Mouse (Mus musculus) 3T3-L1 (cell line): Measurements from ENCODE around the gene Xpnpep1.

Experiments
- DNase-seq: peaks from one replicate; pipeline ENCODE4 v3.0.0-alpha.2; 2015; ENCODE audit warnings: low read depth, low spot score

Xpnpep1 gene

DNA sequence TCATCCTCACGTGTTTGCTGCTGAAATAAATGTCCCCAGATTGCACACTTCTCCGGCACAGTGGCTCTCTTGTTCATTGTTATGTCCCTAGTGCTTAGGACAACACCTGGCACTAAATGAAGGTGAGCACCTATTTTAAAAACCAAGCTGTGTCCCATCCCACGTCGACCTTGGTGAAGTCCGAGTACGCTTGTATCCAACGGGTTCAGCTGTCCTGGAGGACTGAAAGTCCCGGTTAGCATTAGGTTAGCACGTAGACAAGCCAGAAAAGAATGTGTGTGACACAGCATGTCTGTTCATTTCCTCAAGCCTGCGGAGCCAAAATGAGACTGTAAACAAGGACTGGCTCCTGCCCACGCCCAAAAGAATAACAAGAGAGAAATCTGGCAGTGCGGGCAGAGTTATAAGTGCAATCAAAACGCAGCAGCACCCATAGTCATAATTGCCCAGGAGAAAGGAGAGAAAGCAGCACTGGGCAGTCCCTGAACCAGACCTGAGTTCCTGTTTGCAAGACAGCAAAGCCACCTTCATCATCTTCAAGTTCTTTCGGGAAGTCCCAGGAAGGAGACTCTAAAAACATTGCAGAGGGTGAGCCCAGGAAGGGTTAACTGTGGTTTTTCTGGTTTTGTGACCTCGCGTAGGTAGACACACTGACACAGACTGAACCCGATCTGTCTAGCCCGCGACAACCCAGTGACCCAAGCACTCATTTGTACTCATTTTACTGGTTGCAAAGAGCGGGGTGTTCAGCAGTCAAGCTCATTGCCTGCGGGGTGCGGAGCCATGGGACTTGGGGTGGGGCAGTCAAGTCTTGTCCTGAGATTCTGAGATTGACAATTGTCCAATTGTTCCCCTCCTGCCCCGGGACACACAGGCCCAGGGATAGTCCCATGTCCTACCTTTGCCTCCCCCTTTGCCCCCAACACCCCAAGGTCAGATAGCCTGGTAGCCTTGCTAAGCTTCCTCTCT, at the start of gene Xpnpep1:
Xpnpep1 (minus strand) TSS at position 51 of the 969 bp plus-strand sequence.
- no peak for DNase-seq

GRCm38 (mm10) chr19:53087268-53088143, 47.5 kb upstream of the Xpnpep1 start:
- DNase-seq, result no peak

DNA sequence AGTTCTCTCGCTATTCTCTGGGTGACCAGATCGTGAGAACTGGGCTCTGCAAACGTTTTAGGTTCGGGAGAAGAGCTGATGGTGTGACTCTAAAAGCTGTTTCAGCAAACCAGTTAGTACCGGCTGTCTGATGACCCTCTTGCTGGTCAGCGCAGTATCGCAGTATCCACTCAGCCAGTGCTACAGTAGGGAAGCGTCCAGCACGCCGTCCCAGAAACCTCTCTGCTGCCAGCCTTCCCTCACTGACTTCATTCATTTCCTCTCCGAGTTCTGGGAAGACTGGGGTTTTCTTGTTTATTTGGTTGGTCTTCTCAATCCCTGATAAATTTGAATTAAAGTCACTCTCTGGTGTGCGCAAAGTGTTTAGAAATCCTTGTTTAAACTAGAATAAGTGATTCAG, 46.8 kb upstream of the Xpnpep1 start:
- no peak for DNase-seq

DNA sequence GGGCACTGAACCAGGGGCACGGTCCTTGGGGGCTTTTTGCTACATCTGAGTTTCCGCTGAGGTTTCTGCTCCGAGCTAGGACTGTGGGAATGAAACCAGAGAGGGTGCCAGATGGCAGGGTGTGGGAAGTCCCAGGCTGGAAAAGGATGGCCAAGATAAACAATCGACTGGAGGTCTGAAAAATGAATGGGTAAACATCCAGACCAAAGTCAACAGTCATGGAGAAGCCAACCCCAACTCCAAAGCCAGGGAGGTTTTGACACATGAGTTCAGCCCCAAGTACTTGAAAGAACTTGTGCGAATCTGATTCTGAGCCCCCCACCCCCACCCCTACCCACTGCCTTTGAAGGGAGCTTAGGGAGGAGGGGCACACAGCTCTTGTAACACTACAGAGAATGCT, 44.7 kb upstream of the Xpnpep1 start:
- peak; percentile 67 for DNase-seq

GRCm38 (mm10) chr19:53082862-53083261, 42.8 kb upstream of the Xpnpep1 start:
- no peak for DNase-seq

- no peak for DNase-seq
Measured at GRCm38 (mm10) chr19:53081339-53081738, 41.3 kb upstream of the Xpnpep1 start.

- no peak for DNase-seq
Measured at GRCm38 (mm10) chr19:53080921-53081320, 40.9 kb upstream of the Xpnpep1 start.

GRCm38 (mm10) chr19:53080487-53080886, 40.5 kb upstream of the Xpnpep1 start:
- DNase-seq, result no peak

- DNase-seq, result no peak
Measured at GRCm38 (mm10) chr19:53080026-53080425, 40.0 kb upstream of the Xpnpep1 start.

DNA sequence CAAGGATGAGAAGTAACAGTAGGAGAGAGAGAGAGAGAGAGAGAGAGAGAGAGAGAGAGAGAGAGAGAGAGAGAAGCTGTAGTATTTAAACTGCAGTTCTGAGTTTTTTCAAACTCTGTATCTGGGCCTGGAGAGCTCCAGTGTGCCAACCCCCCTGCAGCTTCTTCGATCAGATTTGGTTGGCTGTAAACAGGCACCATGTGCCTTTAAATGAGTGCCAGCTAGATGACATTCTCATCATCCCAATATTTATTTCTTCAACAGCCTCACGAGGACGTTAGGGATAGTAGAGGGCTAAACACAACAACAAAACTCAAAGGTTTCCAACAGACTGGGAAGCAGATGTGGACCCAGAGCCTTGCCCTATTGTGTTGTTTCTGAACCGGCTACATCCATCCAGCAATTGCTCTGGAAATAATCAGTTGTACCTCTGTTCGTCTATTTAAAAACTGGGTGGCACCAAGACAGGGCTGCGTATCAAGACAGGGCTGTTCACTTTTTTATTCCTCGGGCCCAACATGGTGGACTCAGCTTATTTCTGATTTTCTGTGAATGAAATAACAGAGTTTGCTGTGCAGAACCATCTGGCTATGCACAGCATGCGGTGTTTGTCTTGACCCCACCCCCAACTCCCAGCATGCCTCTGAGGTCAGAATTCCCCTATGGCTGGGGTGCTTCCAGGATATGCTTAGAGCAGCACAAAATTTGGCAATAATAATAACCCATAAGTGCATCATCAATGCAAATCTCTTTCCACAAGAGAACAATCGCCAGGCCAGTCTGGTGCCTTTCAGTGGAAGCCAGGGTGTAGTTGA, 38.5 kb upstream of the Xpnpep1 start:
- no peak for DNase-seq

DNA sequence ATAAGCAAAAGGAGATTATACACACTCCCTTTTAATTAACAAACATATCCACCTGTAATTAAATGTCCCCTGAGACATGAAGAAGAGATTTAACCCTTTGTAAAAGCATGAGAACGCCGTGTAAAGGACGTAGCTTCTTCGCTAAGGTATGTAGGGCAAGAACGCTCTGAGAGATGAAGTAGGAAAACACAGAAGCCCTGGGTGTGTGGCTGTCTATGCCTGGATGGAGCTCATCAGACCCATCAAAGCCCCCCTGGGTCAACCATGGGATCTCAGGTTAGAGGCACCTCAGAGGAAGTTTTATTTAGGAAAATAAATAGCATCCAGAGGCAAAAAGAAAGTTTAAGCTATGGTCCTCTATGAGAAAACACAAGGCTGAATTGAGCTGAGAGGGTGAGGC, 37.3 kb upstream of the Xpnpep1 start:
- no peak for DNase-seq

DNA sequence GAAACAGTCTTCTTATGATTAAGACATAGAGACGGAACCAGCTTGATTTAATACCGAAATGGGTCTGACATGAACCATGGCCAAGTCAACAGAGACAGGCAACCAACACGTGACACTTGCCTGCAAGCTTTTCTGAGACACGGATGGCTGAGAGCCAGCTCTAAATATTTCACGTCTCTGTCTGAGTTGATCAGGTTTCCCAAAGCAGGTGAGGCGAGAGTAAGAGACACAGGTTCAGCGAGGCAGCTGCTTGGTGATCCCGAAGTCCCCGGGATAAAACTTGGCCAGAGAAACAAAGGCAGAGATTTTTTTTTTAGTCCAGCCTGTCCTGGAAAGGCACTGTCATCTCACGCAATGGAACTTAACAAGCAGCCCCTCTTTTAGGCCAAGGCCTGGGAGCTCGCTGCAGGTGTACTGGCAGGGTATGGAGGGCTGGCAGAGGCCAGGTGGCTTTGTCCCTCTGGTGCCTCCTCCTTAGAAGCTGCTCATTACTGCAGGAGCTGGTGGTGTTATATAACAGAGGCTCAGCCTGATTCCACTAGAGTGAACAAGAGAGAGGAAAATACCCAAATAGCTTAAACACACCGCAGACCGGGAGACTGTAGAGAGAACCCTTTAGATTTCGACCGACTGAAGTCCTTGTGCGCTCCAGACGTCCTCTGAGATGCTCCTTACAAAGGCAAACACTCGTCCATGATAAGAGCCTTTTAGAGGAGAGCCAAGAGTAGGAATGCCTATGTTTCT, 36.4 kb upstream of the Xpnpep1 start:
- no peak for DNase-seq

- no peak for DNase-seq
Measured at GRCm38 (mm10) chr19:53075896-53076237, 35.9 kb upstream of the Xpnpep1 start.

GRCm38 (mm10) chr19:53074899-53075722, 35.1 kb upstream of the Xpnpep1 start:
- peak; percentile 14 for DNase-seq

- no peak for DNase-seq
Measured at GRCm38 (mm10) chr19:53073521-53073920, 33.5 kb upstream of the Xpnpep1 start.

DNA sequence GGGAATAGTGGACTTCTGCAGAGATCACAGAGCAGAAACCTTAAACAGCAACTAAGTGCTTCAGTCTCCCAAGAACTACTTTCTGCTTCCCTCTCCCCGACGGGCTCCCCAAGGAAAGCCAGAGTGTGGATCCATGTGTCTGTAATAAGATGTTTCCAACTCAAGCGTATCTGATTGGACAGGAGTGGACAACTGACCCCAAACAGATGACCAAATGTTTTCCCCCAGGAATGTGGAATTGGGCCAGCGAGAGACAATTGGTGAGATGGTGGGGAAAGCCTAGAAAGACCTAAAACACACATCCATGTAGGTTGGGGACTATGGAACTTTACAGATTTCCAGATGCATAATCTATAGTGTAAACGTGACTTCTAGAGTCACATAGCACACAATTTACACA, 32.4 kb upstream of the Xpnpep1 start:
- DNase-seq, result no peak

- DNase-seq, result no peak
Measured at GRCm38 (mm10) chr19:53071651-53072050, 31.6 kb upstream of the Xpnpep1 start.

DNA sequence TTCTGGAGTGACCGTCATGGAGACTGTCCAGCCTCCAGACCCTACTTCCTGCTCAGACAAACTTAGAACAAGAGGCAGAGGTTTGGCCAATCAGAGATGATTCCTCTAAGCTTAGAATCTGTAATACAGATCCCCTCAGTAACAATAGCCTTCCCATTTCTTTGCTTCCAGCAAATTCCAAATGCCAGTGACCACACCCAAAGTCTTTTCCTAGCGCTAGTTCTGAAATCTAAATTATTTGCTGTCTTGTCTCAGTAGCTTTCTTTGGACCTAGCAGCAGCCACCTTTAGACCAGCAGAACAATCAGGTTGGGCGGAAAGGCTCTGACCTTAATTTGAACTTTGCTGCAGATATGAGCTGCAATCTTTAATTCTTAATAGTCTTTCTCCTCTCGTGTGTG, 30.9 kb upstream of the Xpnpep1 start:
- no peak for DNase-seq

GRCm38 (mm10) chr19:53069451-53069850, 29.4 kb upstream of the Xpnpep1 start:
- DNase-seq, result no peak

GRCm38 (mm10) chr19:53066934-53067333, 26.9 kb upstream of the Xpnpep1 start:
- DNase-seq, result peak; percentile 97
